Mouse (Mus musculus): ENCODE measurements around the gene Efna2. TPM values are rescaled to one million over a fixed set of nuclear protein-coding genes. Genes with fewer than 3 reads are reported as not detected.
A peak's percentile ranks its signal among the peaks of the same experiment; 100 is the strongest.

Efna2 gene
- 1 to 10 TPM; 6.8 to 9.1 (median 7.7) TPM for total RNA-seq (2022)

DNA sequence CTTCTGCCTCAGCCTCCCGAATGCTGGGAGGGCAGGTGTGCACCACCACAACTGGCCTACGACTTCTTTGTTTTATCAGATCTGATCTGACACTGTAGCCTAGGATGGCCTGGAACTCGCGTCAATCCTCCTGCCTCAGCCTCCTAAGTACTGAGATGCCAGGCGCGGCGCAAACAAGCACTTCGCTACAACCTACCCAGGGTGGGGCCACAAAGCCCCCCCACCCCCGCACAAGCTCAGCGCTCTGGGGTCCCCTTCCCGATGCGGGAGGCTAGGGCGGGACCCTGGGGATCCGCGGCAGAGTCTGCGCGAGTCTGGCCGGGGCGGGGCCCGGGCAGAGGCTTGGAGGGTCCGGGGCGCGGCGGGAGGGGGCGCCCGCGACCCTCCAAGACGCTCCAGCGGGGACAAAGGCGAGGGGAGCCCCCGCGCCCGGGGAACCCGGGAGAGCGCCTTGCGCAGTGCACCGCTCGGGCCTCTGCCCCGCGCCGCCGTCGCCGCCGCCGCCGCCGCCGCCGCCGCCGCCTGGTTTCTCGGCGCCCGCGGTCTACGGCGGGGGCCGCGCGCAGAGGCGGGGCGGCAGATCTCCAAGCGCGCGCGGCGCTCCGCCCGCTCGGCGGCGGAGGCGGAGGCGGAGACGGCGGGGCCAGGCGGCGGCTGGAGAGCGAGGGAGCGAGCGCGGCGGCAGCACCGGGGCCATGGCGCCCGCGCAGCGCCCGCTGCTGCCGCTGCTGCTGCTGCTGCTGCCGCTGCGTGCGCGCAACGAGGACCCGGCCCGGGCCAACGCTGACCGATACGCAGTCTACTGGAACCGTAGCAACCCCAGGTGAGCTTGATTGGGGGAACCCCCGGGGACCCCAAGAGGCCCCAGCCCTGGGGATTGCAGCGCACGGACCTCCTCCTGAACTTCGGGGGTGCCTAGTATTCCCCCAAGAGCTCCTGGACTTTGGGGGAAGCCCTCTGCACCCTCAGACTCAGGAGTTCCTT, at the start of gene Efna2:
Gene Efna2 (plus strand): TSS at position 415 of the 984 bp plus-strand sequence.
- DNase-seq (ENCODE audit: low spot score in 2 of 2), result no peak

DNA sequence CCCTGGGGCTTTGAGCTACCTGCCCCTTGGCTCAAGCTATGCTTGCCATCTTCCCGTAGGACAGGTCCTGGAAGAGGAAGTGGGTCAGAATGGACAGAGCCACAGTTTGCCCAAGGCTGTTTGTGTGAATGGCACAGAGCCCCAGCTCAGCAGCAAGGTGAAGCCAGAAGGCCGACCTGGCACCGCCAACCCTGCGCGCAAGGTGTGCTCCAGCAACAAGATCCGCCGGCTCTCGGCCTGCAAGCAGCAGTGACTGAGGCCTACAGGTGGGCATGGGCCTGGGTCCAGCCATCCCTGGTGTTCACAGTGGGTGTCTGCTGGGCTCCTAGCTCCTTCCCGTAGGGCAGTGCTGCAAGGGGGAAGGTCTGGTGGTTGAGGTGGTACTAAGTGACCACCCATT, 49.4 kb upstream of the Efna2 start:
- DNase-seq (ENCODE audit: low spot score in 2 of 2), result no peak

DNA sequence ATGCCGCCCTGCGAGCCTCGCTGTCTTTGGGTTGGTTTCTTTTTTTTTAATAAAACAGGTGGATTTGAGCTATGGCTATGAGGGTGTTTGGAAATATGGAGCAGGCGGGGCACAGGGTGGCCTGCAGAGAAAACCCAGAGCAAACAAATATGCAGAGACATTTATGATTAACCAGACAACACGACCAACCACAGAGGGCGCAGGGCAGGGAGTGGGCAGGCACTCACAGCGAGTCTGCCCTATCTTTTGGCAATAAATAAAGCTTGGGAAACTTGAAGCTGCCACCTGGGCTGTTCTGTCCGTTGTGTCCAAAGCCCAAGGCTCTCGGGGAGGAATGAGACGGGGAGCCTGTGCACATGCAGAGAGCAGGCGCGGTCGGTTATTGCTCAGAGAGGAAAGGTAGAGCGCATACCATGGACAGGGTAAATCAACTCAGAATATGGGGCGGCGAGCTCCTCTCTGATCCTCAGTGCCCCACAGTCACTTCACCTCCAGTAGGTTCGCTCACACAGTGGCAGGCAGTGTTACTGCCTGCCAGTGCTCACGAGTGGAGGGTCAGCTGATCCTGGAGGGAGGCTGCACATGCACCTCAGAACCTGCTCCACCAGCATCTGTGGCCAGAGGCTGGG, 48.8 kb upstream of the Efna2 start:
- no peak for DNase-seq (ENCODE audit: low spot score in 2 of 2)

DNA sequence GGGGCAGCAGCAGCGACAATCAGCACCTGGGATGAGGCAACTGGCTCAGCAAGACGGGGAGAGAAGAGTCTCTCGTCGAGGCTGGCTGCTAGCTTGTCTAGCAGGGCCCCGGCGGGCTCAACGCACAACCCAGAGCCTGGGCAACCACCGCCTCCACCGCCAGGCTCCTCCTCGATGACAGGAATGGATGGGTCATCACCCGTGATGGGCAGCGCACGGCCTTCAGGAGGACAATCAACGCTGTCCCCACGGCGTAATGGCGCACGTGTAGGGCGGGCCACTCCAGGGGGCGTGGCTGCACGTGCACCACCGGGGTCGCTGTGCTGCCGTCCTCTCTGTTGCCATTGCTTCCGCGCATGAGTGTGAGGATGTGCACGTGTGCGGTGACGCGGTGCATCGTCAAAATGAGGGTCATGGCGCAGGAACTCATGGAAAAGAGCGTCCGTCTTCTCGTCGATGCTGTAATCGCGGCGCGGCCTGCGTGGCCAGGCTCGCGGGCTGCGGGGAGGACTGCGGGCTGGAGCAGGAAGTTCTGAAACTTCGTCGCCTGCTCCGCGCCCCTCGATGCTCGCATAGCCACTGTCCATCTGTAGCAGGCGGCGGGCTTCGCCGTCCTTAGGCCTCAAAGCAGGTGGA, 47.8 kb upstream of the Efna2 start:
- peak in 1 of 2 experiments; percentile 61 for DNase-seq (ENCODE audit: low spot score in 2 of 2)

DNA sequence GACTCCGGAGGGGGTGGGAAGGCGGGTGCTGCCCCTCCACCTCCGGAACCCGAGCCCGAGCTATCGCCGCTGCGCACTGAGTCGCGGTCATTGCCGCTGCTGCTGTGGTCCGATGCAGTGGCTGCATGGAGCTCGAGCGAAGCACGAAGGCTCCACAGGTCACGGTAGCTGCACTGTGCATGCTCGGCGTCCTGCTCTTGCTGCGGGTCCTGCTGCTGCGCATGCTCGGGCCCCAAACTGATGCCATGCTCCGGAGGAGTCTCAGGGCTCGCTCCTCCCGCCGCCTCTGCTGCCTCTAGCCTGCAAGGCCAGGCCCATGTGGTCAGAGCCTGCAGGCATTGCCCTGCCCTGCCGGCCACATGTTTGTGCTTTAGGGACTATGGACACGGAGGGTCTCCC, 47.3 kb upstream of the Efna2 start:
- peak in 1 of 2 experiments; percentile 33 for DNase-seq (ENCODE audit: low spot score in 2 of 2)

DNA sequence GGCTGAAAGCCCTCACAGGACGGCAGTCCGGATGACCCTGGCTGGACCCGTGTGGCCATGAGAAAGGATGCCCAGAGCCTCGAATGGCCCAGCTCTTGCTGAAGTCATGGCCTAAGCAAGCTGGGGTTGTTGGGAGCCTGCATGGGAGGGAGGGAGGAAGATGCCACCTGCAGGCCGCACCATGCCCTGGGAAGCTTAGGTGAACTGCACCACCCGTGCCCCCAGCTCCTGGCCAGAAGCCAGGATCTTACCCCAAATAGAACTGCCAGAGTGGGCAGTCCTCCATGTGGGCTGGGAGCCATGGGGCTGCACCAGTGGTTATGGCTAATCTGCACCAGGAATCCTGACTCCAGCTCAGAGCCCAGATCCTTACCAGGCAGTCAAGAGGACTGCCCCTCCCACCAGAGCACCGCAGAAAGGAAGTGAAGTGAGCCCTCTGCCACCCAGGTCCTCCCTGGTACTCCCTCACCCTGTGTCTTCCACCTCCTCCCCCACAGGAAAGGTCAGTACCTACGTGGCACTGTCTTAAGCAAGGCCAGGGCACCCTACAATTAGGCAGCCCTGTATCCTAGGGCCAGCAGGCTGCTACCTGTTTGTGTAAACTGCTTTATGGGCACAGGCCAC, 45.9 kb upstream of the Efna2 start:
- DNase-seq (ENCODE audit: low spot score in 2 of 2), result peak in 1 of 2 experiments; percentile 62

DNA sequence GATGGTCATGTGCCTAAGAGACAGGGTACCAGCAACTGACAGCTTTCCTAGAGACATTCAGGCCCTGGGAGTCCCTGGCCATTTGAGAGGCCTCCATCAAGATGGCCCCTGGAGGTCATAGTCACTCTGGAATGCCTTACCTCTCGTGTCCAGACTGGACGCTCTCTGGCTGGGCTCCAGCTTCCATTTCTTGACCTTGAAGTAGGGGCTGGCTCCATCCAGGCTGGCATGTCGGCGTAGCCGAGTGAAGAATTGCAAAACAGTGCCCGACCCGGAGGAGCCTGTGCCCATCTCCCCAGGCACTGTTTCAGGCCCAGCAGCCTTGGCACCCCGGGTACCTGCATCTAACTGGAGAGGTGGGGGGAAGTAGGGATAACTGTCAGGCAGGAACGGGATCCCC, 44.9 kb upstream of the Efna2 start:
- no peak for DNase-seq (ENCODE audit: low spot score in 2 of 2)

DNA sequence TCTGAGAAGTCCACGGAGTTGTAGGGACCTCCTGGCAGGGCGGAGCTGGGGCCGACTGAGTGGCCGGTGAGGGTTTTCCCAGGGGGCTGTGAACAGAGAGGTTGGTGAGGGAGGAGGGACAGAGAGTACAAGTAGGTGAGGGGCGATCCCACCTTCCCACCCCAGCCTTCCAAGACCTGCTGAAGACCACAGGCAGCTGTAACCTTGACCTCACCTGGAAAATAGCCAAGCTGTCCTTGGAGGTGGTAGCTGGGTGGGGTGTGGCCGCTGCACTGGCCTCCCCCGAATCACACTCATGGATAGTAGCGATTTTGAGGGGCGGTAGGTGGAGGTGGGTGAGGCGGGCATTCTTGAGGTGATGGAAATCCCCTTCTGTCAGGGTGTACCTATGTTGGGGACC, 44.1 kb upstream of the Efna2 start:
- peak in 1 of 2 experiments; percentile 25 for DNase-seq (ENCODE audit: low spot score in 2 of 2)

DNA sequence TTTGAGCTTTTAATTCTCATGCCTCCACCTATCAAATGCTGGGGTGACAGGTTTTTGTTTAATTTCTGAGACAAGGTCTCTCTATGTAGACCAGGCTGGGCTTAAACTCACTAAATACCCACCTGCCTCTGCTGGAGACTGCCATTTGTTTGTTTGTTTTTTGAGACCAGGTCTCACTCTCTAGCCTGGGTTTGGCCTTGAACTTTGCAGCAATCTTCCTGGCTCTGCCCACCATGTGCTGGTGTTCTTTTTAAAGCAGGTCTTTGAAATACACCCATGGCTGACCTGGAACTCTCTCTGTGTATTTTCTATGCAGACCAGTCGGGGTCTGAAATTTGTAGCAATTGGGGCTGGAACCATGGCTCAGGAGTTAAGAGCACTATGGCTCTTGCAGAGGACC, 43.6 kb upstream of the Efna2 start:
- no peak for DNase-seq (ENCODE audit: low spot score in 2 of 2)

DNA sequence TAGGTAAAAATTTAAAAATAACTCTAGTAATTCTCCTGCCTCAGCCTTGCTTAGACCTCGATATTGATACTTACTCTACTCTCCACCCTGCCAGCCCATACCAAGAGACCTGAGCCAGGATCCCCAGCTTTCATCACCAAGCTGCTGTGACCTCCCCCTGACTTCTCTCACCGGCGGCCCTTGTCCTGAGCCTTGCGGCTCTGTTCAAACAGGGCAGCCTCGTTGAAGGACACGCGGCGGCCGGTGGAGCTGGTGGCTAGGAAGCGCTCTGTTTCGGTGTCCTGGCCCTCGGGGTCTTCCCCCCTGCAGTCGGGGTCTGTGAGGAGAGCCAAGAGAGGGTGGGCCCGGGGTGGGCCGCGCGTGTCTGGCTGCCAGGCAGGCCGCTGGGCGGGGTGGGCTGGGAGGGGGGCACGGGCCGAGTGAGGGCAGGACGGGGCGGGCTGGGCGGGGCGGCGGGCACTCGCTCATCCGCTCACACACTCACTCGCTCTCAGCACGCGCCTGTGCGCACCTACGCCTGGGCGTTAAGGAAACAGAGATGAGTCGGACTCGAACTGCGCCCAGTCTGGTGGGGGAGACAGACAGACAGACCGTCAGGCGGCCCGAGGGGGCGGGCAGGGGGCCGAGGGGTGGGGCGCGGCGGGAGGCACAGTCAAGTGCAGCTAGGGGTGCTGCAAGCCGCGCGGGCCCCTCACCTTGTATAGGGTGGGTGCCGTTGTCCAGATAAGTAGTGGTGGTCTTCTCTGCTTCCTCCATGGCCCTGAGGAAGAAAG, 42.9 kb upstream of the Efna2 start:
- no peak for DNase-seq (ENCODE audit: low spot score in 2 of 2)

DNA sequence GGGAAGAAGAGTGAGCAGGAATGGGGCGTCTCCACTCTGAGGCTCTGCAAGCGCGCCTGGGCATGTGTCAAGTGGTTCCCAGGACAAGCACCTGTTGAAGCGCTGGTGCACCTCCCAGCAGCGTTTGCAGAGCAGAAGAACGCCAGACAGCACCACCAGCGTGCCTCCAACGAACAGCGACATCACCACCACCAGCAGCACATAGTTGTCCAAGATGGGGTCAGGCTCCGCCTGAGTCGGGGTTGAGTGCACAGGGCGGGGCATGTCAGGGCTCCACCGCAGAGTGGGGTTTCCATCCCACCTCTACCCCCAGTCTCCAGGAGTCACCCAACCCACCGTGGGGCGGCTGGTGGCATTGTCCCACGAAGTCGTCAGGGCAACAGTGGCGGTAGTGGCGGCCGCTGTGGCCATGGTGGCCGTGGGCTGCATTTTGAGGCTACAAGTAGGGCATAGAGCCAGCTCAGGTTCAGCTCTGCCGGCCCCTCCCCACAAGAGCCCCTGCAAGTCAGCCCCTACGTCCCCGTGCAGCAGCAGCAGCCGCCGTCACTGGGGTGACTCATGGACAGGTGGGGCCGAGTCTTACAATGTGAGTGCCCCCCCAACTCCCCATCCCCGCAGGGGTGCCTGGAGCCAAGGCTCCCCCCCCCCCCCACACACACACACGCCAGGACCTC, 42.2 kb upstream of the Efna2 start:
- DNase-seq (ENCODE audit: low spot score in 2 of 2), result peak in 1 of 2 experiments; percentile 75

DNA sequence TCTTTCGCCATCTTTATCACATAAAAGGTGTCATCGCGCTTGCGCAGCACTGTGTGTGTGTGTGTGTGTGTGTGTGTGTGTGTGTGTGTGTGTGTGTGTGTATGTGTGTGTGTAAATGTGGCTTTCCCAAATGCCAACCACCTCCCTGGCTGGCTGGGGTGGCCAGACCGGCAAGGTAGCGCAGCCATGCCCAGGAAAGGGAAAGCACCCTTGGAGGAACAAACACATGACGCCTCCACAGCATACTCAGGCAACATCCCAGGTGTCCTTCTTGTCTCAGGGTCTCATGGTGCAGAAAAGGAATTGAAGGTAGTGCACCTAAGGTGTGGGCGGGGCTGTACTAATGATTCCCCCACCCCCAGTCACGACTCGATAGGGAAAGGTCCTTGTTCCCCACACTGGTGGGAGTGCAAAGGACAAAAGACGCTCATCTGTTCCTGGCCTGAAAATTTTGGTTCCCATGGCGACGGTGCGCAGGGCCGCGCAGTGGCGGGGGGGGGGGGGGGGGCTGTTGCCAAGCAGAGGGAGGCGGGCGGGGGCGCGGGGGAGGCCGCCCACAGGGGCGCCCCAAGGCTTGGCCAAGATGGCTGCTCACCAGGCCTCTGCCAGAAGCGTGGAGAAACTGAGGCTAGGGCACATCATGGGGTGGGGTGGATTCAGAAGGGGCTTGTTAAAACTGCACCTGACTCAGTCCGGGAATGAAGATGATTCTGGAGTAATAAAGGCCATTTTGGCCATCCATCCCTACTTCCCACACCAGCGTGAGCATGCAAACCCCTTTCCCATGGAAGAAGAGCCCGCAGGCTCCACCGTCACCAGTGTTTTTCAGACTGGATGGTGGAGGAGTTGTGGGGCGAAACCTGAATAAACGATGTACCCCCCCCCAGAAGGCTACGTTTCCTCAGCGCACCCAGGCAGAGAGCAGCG, 41.4 kb upstream of the Efna2 start:
- DNase-seq (ENCODE audit: low spot score in 2 of 2), result peak in 1 of 2 experiments; percentile 73

DNA sequence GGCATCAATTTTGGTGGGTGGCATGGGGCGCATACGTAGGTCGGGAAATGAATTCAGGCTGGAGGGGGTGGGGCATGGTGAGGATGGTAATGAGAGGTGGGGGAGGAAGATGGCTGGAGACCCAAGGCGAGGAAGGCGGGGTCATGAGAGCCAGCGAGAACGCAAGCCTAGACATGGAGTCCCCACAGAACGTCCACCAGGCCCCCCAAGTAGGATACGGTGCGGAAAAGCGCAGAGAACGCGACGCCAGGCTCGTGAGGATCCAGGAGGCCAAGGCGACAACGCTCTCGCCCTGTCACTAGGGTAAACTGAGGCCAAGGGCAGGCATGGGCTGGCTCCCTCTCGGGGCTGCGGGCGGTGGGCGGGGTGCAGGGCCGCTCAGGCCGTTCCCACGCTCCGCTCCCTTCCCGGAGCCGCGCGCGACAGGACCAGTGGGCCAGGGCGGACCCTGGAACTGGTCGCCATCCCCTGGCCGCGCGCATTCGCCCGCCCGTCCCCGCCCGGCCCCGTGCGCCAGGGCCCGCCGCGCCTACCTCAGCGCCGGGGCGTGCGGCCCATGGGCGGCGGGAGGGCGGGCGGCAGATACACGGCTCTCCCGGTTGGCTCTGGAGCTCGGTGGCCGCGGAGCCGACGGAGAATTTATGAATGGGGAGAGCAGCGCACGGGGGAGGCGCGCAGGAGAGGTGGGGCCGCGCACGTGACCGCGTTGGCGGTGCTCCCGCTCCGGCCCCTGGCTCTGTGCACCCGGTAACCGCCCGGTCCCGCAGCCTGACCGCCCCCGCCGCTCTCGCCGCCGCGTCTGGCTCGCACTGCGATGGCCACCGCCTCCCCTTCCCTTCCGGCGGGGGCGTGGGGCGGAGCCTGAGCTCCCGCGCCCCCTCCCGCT, 40.5 kb upstream of the Efna2 start, which contains the start of gene Atp5d:
Gene Atp5d (plus strand): TSS at position 80 of the 886 bp plus-strand sequence.
- peak; percentile 65 to 79 for DNase-seq (ENCODE audit: low spot score in 2 of 2)

DNA sequence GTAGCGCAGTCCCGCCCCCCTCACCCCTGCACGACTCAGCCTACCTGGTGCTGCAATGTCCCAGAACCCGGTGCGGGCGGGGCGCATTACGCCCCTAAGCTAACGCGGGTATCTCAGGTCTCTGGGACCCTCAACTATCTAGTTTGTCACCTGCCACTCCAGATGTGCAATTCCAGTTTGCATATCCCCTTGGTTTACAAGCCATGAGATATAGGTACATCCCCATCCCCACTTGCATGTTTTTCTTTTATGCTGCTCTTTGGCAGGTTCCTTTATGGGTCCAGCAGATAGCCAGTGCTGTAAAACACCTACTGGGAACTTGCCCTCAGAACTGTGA, 39.9 kb upstream of the Efna2 start:
- no peak for DNase-seq (ENCODE audit: low spot score in 2 of 2)

DNA sequence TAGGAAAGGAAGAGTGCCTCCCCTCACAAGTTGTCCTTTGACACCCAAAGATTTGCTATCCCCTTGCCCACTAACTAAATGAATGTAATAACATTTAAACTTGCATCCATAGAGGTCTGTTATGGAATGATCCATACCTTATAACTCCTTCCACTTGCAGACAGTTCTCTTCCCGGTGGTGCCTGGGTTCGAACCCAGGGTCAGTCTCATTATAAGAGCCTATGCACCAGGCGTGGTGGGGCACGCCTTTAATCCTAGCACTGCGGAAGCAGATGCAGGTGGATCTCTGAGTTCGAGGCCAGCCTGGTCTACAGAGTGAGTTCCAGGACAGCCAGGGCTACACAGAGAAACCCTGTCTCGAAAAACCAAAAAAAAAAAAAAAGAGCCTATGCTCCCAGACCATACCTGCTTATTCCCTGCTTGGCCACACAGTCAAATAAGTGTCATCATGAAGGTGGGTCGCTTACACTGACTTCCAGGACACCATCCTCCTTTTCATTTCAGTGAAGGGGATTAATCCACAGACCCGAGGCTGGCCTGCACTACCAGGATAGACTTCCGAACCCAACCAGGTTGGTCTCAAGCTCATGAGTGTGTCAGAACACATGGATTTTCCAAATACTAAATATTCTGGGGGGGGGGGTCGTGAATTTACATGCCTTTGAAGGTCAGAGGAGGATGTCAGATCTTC, 39.2 kb upstream of the Efna2 start:
- DNase-seq (ENCODE audit: low spot score in 2 of 2), result no peak

DNA sequence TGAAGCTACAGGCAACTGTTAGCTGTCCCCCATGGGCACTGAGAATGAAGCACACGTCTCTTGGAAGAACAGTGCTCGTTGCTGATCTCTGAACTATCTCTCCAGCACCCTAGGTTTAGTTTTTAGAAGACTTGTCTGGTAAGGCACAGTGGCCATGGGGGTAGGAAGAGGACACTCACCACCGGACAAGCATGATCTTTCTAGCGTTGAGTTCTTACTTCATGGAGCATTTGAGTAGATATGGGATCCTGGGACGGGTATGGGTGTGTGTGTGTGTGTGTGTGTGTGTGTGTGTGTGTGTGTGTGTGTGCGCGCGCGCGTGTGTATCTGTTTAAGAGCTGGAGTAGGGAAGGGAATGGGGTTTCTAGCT, 38.6 kb upstream of the Efna2 start, which contains the start of gene Cbarp:
Gene Cbarp (minus strand): TSS at position 170 of the 370 bp plus-strand sequence.
- DNase-seq (ENCODE audit: low spot score in 2 of 2), result no peak

DNA sequence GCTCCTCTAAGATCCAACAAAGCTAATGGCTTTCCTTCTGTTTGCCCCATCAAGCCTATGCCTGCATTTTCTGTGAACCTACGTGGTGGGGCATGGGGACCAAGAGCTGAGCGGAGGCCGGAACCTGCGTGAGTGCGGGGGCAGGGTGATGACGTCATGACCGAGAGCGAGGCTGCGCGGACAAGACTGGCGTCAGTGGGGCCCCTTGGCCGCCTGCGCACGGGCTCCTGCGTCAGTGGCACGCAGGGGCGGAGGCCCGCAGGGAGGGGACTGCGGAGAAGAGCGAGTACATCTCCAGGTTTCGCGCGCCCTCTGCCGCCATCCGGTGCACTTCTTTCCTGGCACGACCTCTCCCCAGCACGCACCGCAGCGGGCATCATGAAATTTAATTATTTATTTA, 38.0 kb upstream of the Efna2 start:
- DNase-seq (ENCODE audit: low spot score in 2 of 2), result peak; percentile 94 to 98

All from left cerebral cortex, adult 8-10 months (tissue).